Mouse (Mus musculus): ENCODE data around the gene Angptl2. TPM values are rescaled to one million over a fixed set of nuclear protein-coding genes. Genes with fewer than 3 reads are reported as not detected.

Gene Angptl2
- polyA plus RNA-seq, 1 experiment from 2014 or later: 18.5 TPM

GRCm38 (mm10) chr2:33265793-33266192, 49.9 kb downstream of the Angptl2 start:
- no peaks in the 10 kb centered on the region for H3K27me3 ChIP-seq
- H3K36me3 ChIP-seq: no peaks in the 10 kb centered on the region
- H3K27ac ChIP-seq (replicated peaks): peak overlapping the region; percentile 56; the same call in 1 of the 2 replicates
- H3K4me2 ChIP-seq: no peak overlapping the region
- H3K9me3 ChIP-seq: no peaks in the 10 kb centered on the region
- H3K4me3 ChIP-seq: no peak overlapping the region
- ATAC-seq (ENCODE audit: low FRiP score, low read depth): no peak
- H3K9ac ChIP-seq: no peak overlapping the region
- 75% methylated on average over 3 of the region's 3 CpGs for WGBS
- H3K4me1 ChIP-seq (replicated peaks): peaks cover 18% of the 10 kb centered on the region

- H3K9ac ChIP-seq: no peak overlapping the region
- WGBS: 63% methylated on average over 1 of the region's 1 CpGs
- H3K27me3 ChIP-seq: no peaks in the 10 kb centered on the region
- H3K4me2 ChIP-seq: no peak overlapping the region
- no peaks in the 10 kb centered on the region for H3K36me3 ChIP-seq
- no peak overlapping the region for H3K4me3 ChIP-seq
- no peak for ATAC-seq (ENCODE audit: low FRiP score, low read depth)
- H3K4me1 ChIP-seq (replicated peaks): peaks cover 20% of the 10 kb centered on the region
- no peak overlapping the region for H3K27ac ChIP-seq (replicated peaks)
- H3K9me3 ChIP-seq: no peaks in the 10 kb centered on the region
These were observed 51.2 kb downstream of the Angptl2 start for GRCm38 (mm10) chr2:33267075-33267474.

- H3K4me1 ChIP-seq (replicated peaks): peaks cover 20% of the 10 kb centered on the region
- no peak overlapping the region for H3K27ac ChIP-seq (replicated peaks)
- no peak overlapping the region for H3K9ac ChIP-seq
- no peak for ATAC-seq (ENCODE audit: low FRiP score, low read depth)
- no peaks in the 10 kb centered on the region for H3K9me3 ChIP-seq
- H3K4me2 ChIP-seq: no peak overlapping the region
- H3K27me3 ChIP-seq: no peaks in the 10 kb centered on the region
- H3K36me3 ChIP-seq: peaks cover 4% of the 10 kb centered on the region; the same call in 1 of the 2 replicates
- no peak overlapping the region for H3K4me3 ChIP-seq
- 79% methylated on average over 6 of the region's 6 CpGs for WGBS
These were observed 52.7 kb downstream of the Angptl2 start for GRCm38 (mm10) chr2:33268384-33269131.

- Histone ChIP-seq H3K4me1 (replicated peaks) (peaks cover 20% of the 10 kb centered on the region), H3K4me3 (no peak overlapping the region), H3K4me2 (no peak overlapping the region), H3K9ac (no peak overlapping the region), H3K27ac (replicated peaks) (no peak overlapping the region), H3K9me3 (no peaks in the 10 kb centered on the region), H3K36me3 (peaks cover 5% of the 10 kb centered on the region; the same call in 1 of the 2 replicates), H3K27me3 (no peaks in the 10 kb centered on the region)
- WGBS: 80% methylated on average over 2 of the region's 2 CpGs
- ATAC-seq (ENCODE audit: low FRiP score, low read depth): no peak
These were observed 53.2 kb downstream of the Angptl2 start for GRCm38 (mm10) chr2:33269132-33269493.

- no peak overlapping the region for H3K27ac ChIP-seq (replicated peaks)
- 92% methylated on average over 2 of the region's 2 CpGs for WGBS
- ATAC-seq (ENCODE audit: low FRiP score, low read depth): no peak
- no peak overlapping the region for H3K4me2 ChIP-seq
- no peaks in the 10 kb centered on the region for H3K9me3 ChIP-seq
- H3K27me3 ChIP-seq: no peaks in the 10 kb centered on the region
- H3K36me3 ChIP-seq: peaks cover 8% of the 10 kb centered on the region; the same call in 1 of the 2 replicates
- peaks cover 17% of the 10 kb centered on the region for H3K4me1 ChIP-seq (replicated peaks)
- no peak overlapping the region for H3K4me3 ChIP-seq
- H3K9ac ChIP-seq: no peak overlapping the region
These were observed 54.7 kb downstream of the Angptl2 start for GRCm38 (mm10) chr2:33270569-33270968.

GRCm38 (mm10) chr2:33271511-33271910, 55.6 kb downstream of the Angptl2 start:
- Histone ChIP-seq H3K9me3 (no peaks in the 10 kb centered on the region), H3K4me1 (replicated peaks) (peaks cover 16% of the 10 kb centered on the region), H3K36me3 (peaks cover 8% of the 10 kb centered on the region; the same call in 1 of the 2 replicates), H3K27ac (replicated peaks) (no peak overlapping the region), H3K4me3 (no peak overlapping the region), H3K4me2 (no peak overlapping the region), H3K27me3 (no peaks in the 10 kb centered on the region), H3K9ac (no peak overlapping the region)
- WGBS: 67% methylated on average over 1 of the region's 1 CpGs
- no peak for ATAC-seq (ENCODE audit: low FRiP score, low read depth)

GRCm38 (mm10) chr2:33272665-33273439, 57.0 kb downstream of the Angptl2 start:
- Histone ChIP-seq H3K4me3 (no peak overlapping the region), H3K9ac (no peak overlapping the region), H3K4me1 (replicated peaks) (peaks cover 7% of the 10 kb centered on the region; the same call in 1 of the 2 replicates), H3K27me3 (no peaks in the 10 kb centered on the region), H3K27ac (replicated peaks) (no peak overlapping the region), H3K4me2 (no peak overlapping the region), H3K9me3 (no peaks in the 10 kb centered on the region), H3K36me3 (peaks cover 8% of the 10 kb centered on the region; the same call in 1 of the 2 replicates)
- ATAC-seq (ENCODE audit: low FRiP score, low read depth): no peak
- WGBS: 79% methylated on average over 4 of the region's 4 CpGs

GRCm38 (mm10) chr2:33274719-33275490, 59.0 kb downstream of the Angptl2 start:
- no peaks in the 10 kb centered on the region for H3K9me3 ChIP-seq
- no peak overlapping the region for H3K9ac ChIP-seq
- H3K4me2 ChIP-seq: no peak overlapping the region
- H3K27ac ChIP-seq (replicated peaks): no peak overlapping the region
- ATAC-seq (ENCODE audit: low FRiP score, low read depth): no peak
- 84% methylated on average over 12 of the region's 12 CpGs for WGBS
- H3K4me1 ChIP-seq (replicated peaks): peaks cover 7% of the 10 kb centered on the region; the same call in 1 of the 2 replicates
- no peak overlapping the region for H3K4me3 ChIP-seq
- H3K27me3 ChIP-seq: no peaks in the 10 kb centered on the region
- peaks cover 8% of the 10 kb centered on the region; the same call in 1 of the 2 replicates for H3K36me3 ChIP-seq

GRCm38 (mm10) chr2:33279758-33280157, 63.9 kb downstream of the Angptl2 start:
- Histone ChIP-seq H3K4me3 (no peak overlapping the region), H3K27ac (replicated peaks) (no peak overlapping the region), H3K9ac (no peak overlapping the region), H3K4me1 (replicated peaks) (peaks cover 6% of the 10 kb centered on the region; the same call in 1 of the 2 replicates), H3K27me3 (no peaks in the 10 kb centered on the region), H3K9me3 (no peaks in the 10 kb centered on the region), H3K4me2 (no peak overlapping the region), H3K36me3 (peaks cover 3% of the 10 kb centered on the region; the same call in 1 of the 2 replicates)
- WGBS: 83% methylated on average over 10 of the region's 10 CpGs
- no peak for ATAC-seq (ENCODE audit: low FRiP score, low read depth)

- no peak for ATAC-seq (ENCODE audit: low FRiP score, low read depth)
- Histone ChIP-seq H3K36me3 (no peaks in the 10 kb centered on the region), H3K4me2 (no peak overlapping the region), H3K9ac (no peak overlapping the region), H3K4me3 (no peak overlapping the region), H3K4me1 (replicated peaks) (peaks cover 6% of the 10 kb centered on the region; the same call in 1 of the 2 replicates), H3K27me3 (no peaks in the 10 kb centered on the region), H3K9me3 (no peaks in the 10 kb centered on the region), H3K27ac (replicated peaks) (no peak overlapping the region)
- WGBS: 78% methylated on average over 2 of the region's 2 CpGs
These were observed 64.7 kb downstream of the Angptl2 start for GRCm38 (mm10) chr2:33280525-33280924.

GRCm38 (mm10) chr2:33281807-33282206, 65.9 kb downstream of the Angptl2 start:
- 84% methylated on average over 5 of the region's 5 CpGs for WGBS
- no peak overlapping the region for H3K4me2 ChIP-seq

More at GRCm38 (mm10) chr2:33281807-33282206, 65.9 kb downstream of the Angptl2 start:
- ATAC-seq (ENCODE audit: low FRiP score, low read depth): no peak
- Histone ChIP-seq H3K4me3 (no peak overlapping the region), H3K36me3 (no peaks in the 10 kb centered on the region), H3K9ac (no peak overlapping the region), H3K27ac (replicated peaks) (no peak overlapping the region), H3K27me3 (no peaks in the 10 kb centered on the region), H3K4me1 (replicated peaks) (peaks cover 6% of the 10 kb centered on the region; the same call in 1 of the 2 replicates), H3K9me3 (no peaks in the 10 kb centered on the region)
